Mouse (Mus musculus): Measurements from ENCODE around the gene 4921501E09Rik.
A peak's percentile ranks its signal among the peaks of the same experiment; 100 is the strongest.
"Not testable (repeated sequence)": the region's sequence is repeated elsewhere in the genome, so short reads cannot be mapped to it uniquely, and the experiment has no call there.

Gene 4921501E09Rik

DNA sequence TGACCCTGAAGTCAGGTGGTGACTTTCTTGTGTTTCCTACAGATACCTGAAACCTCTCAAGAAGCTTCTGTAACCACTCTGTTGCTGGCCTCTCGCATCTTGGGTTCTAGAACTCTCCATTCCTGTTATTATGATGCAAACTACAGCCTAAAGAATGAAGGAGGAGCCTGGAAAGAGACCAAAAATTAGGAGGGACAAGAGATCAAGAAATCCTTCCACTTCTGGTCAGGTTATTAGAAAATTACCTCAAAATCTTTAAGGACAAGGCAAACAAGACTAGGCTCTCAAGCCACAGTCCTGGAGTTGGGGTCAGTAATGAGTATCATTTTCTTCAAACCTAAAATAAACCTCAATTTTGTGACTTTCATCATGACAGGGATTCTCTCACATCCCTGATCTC lies at the start of gene 4921501E09Rik:
Gene 4921501E09Rik (minus strand): TSS at position 101 of the 400 bp plus-strand sequence.
- no peak for DNase-seq (ENCODE audit: low spot score)

DNA sequence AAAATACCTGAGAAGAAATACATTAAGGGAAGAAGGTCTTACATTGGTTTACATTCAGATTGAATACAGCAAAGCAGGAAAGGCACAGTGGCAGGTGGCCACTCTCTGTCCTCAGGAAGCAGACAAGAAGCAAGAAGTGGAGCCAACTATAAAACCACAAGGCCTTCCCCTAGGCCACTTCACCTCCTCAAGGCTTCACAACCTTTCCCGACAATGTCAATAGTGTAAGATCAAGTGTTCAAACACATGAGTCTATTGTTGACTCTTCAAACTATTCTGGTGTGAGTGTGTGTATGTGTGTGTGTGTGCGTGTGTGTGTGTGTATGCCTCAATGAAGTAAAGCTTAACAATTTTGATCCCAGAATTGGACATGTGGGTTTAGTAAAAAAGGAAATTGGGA lies 29.5 kb upstream of the 4921501E09Rik start:
- no peak for DNase-seq (ENCODE audit: low spot score)

DNA sequence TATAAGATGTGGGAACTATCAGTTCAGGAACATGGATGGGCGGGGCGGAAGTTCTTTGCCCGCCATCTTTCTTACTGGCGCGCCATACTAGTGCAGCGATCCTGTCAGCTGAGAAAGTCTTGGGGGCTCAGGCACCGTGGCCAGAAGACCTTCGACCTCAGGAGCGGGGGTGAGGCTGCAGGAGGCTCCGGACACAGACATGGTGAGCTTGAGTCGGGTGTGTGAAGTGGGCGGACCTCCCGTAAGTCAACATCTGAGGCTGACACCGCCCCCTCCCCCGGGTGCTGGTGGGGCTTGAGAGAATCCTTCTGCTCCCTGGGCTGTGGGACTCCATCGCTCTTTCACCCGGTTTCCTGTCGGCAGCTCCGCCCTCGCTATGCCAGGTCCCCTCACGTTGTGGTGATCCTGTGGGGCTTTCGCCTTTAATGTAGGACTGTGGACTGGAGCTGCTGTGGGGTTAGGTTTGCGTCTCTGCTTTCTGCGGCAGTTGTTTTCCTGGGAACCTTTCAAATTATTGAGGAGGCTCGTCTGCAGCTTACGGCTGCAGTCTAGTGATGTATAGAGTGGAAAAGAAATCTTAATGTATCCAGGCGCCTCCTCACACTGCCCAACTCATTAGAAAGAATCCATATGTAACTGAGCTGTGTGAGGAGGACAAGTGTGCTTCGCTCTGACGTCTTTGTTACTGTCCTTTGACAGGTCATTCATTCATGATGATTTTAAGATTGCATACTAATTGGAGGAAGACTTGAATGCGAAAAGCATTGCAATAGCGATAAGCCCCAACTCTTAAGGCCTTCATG lies 24.7 kb upstream of the 4921501E09Rik start:
- DNase-seq (ENCODE audit: low spot score), result peak; percentile 76

DNA sequence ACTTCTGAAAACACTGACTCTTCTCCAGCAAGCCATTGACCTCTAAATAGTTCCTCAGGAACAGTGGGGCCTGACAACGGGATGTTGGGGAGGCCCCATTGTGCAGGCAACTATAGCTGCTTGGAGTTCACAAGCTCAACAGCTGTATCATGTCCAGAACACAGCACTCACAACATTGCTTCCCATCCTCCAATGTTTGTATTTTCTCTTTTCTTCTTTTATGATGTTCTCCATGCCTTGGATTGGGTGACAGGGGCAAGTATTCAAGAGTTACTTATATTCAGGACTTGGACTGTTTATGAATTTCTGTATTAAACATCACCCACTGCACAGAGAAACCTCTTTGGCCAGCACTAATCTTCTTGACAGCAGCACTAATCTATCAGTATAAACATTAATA lies 23.8 kb upstream of the 4921501E09Rik start:
- DNase-seq (ENCODE audit: low spot score), result no peak

DNA sequence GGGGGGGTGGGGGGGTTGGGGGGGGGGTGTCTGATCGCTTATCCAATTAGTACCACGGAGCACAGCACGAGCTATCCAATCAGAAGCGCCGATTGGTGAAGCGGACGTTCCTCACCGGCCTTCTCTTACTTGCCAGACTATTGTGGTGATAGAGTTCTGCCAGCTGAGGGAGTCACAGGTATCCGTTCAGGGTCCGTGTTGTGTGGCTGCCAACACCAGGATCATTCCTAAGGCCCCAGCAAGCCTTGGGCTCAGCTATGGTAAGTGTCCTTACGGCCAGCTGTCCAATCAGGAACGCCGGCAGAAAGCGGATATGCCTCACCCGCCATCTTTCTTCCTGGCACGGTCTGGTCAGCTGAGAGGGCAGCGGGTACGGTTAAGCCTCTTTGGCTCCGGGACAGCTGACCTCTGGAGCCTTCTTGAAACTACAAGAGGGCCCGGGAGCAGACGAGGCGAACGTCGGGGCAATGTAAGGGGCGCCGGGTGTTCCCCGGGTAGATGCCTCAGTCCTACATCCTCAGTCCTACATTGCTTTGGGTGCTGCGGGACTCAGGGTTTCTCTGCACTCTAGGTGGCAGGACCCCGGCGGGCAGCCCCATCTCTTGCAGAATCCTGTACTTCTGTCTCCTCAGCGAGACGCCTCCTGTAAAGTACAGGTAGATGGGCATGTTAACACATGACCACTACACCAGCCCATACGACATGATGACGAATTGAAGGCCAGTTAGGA lies 21.5 kb upstream of the 4921501E09Rik start, which contains the start of gene Zfp563:
Gene Zfp563 (plus strand): TSS at position 91 of the 730 bp plus-strand sequence.
- peak; percentile 90 for DNase-seq (ENCODE audit: low spot score)

DNA sequence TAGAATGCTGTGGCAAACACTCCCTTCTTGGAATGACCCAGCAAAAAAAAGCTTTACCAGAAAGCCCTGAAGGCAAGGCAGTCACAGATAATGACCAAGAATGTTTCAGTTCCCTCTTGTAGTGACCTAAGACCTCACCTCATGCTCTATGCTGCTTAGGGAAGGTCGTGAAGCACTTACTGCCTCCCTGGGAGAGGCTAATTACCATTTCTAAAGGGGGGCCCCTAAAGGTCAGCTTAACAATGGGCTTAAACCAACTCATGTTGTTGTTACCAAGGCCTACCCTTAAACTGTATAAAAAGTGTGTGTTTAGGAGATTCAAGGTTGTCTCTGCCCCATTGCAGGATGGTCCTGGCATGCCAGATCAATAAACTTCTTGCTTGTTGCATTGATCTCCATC lies 4.9 kb downstream of the 4921501E09Rik start:
- no peak for DNase-seq (ENCODE audit: low spot score)

DNA sequence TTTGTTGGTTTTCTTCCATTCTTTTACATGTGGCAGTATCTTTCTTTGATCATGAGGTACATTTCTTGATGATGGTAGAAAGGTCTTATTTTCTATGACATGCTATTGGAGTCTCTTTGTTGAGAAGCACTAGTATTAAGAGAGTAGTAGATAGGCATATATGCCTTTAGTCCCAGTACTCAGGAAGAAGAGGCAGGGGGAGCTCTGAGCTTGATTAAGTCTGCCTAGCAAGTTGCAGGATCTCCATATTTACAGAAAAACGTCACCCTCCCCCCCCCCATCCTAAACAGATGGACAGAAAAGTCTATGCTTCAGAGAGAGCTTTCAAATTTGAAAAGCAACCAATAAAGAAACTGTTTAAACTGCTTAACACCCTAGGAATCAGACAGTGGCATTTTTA lies 9.1 kb downstream of the 4921501E09Rik start:
- no peak for DNase-seq (ENCODE audit: low spot score)

DNA sequence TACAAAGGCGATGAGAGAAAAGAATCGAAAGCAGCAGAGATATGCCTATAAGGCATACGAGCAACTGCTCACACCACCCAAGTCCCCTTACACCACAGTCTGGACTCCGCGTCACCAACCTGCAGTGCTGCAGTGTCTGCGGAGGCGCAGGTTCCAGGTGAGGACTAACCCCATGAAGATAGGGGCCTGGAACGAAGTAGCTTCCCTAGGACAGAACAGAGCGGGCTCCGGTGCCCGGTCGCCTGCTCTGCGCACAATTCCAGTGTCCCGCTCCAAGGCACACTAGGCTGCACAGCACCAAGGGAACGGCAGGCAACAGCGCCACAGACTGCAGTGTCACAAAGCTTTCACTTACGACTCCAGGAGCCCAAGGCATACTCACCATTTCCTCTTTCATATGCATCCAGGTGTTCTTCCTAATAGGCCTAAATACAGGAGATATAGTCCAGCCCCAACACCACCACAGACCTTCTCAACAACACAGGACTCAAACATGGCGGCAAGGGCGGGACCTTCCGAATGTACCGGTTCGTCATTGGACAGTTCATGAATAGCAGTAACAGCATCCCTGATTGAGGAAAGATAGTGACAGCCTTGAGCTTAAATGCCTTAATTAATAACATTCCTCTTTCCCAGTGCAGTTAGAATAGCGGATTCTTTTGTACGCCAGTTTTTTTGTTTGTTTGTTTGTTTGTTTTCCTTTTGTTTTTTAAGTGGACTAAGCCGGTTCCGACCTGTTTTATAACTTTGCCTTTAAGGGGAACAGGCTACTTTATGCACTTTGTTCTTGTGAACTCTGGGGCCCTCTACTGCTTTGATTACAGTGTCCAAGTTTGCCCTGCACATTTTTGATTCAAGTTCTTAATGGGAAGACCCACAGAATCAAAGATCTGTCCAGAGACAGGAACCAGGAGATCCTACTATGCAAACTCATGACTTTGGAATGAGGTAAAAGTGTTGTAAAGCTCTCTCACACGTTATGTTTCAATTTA lies 34.7 kb downstream of the 4921501E09Rik start, which contains the start of gene Zfp763:
Gene Zfp763 (minus strand): TSS at position 503 of the 992 bp plus-strand sequence.
- DNase-seq (ENCODE audit: low spot score), result peak; percentile 54

DNA sequence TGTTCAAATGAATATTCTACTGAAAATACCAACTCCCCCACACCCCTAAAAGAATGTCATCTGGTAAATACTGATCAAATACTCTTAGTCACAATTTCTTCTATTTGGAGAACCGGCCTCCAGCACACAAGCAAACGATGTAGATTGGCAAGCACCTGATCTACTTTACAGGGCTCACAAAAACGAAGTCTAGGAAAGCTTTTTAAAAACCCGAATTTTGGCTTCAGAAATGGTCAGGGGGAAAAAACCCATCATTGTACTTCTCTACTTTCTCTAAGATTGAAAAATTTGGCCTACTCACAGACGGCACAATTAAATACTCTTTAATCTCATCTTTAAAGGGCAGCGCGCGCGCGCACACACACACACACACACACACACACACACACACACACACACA lies 35.5 kb downstream of the 4921501E09Rik start:
- DNase-seq (ENCODE audit: low spot score), result no peak

DNA sequence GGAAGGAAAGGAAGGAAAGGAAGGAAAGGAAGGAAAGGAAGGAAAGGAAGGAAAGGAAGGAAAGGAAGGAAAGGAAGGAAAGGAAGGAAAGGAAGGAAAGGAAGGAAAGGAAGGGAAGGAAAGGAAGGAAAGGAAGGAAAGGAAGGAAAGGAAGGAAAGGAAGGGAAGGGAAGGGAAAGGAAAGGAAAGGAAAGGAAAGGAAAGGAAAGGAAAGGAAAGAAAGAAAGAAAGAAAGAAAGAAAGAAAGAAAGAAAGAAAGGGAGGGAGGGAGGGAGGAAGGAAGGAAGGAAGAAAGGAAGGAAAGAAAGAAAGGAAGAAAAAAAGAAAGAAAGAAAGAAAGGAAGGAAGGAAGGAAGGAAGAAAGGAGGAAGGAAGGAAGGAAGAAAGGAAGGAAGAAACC lies 47.4 kb downstream of the 4921501E09Rik start:
- not testable (repeated sequence) for DNase-seq (ENCODE audit: low spot score)
